Mouse (Mus musculus) olfactory bulb, adult 2 months (tissue): ENCODE results near the gene Myl4. TPM values are rescaled to one million over a fixed set of nuclear protein-coding genes. Genes with fewer than 3 reads are reported as not detected.

Experiments used
- H3K27ac ChIP-seq: fragments of 200-500 bp; 2 replicates; pipeline ENCODE4 v1.5.1; 2012; ENCODE audit warnings: low read depth, low read length; ENCODE audit not compliant: insufficient read depth
- H3K4me1 ChIP-seq: fragments of 200-500 bp; 2 replicates; pipeline ENCODE4 v1.6.1; 2012; ENCODE audit warnings: low read length; ENCODE audit not compliant: control insufficient read depth, insufficient read depth
- H3K4me3 ChIP-seq: fragments of 200-500 bp; 2 replicates; pipeline ENCODE4 v1.5.1; 2012; ENCODE audit warnings: mild to moderate bottlenecking, low read depth, low read length, moderate library complexity; ENCODE audit not compliant: insufficient read depth
- CTCF ChIP-seq: fragments of 200-500 bp; IDR thresholded peaks from 2 replicates; pipeline ENCODE4 v1.5.1; 2012; ENCODE audit warnings: low read depth, mild to moderate bottlenecking, low read length, moderate library complexity; ENCODE audit not compliant: insufficient read depth
- POLR2A ChIP-seq: fragments of 200-500 bp; IDR thresholded peaks from 2 replicates; pipeline ENCODE4 v1.6.1; 2012; ENCODE audit warnings: mild to moderate bottlenecking, low read depth, low read length, moderate library complexity; ENCODE audit not compliant: insufficient read depth
- WGBS: fragments of 180-500 bp; shearing (Covaris S2); methylation state at CpG from one replicate; pipeline ENCODE4 v1.1.7; 2018; 5-methylcytosine and 5-hydroxymethylcytosine counted together
- polyA plus RNA-seq: library from polyadenylated mRNA; stranded (reverse); fragments of >200 nt; gene quantifications from 2 replicates; pipeline ENCODE4 v1.2.4, GENCODE M21; 2012; ENCODE audit warnings: low replicate concordance; ENCODE audit not compliant: missing spikeins, insufficient read depth, insufficient read length

Myl4 gene
- polyA plus RNA-seq, 1 experiment, result not detected

DNA sequence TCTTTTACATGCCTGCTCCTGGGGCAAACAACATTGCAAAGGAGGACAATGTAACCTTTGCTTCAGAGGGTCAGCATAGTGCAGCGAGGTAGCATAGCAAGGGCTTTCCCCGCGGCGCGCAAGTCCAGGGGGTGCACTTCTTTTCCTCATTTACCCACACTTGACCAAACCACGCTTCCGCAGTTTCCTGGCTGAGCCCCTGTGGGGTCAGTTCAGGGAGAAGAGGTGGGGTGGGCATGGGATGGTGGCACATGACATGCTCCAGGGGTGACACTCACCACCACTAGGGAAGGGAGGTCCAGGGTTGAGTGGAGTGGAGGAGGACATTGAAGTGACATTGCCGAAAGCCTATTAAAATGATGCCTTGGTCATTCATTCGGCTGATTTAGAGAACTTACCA is 28.6 kb downstream of the Myl4 start:
- no peaks in the 10 kb centered on the region for H3K4me1 ChIP-seq
- H3K27ac ChIP-seq, result no peak overlapping the region
- TF ChIP-seq CTCF (no peak), POLR2A (no peak)
- 92% methylated on average over 9 of the region's 9 CpGs for WGBS
- H3K4me3 ChIP-seq, result no peak overlapping the region

DNA sequence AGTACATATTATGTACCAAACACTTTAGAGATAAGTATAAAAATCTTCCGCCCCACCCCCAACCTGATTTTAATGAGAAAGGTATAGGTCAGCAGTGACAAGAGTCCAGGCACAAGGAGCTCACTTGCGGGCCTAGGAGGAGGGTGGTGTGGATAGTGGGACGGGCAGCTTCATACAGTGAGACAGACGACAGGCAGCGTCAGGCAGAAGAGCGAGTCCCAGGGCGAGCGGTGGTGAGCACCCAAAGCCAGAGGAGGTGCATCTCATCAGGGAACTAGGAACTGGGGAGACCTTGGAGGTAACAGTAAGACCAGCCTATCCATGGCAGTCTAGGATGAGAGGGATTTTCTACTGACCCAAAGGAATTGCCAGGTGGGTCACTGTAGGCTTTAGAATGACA is 29.1 kb downstream of the Myl4 start:
- Histone ChIP-seq H3K4me3 (no peak overlapping the region), H3K4me1 (no peaks in the 10 kb centered on the region), H3K27ac (no peak overlapping the region)
- WGBS, result 97% methylated on average over 8 of the region's 8 CpGs
- no peak for TF ChIP-seq CTCF
- no peak for TF ChIP-seq POLR2A

DNA sequence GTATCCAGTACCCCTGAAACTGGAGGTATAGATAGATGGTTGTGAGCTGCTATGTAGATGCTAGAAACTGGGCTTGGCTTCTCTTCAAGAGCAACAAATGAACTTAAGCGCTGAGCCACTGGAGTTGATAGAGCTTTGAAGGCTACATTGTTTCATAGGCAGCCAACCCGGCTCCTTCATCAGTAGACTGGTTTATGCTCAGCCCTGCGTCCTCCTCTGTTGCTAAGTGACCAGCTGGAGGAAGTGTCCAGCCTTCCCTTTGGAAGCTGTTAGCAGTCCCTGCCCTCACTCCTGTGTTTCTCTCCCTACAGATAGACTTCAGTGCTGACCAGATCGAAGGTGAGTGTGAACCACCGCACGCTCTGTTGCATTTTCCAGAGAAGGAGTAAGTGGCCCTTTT is 29.6 kb downstream of the Myl4 start:
- WGBS, result 50% methylated on average over 6 of the region's 6 CpGs
- Histone ChIP-seq H3K4me1 (no peaks in the 10 kb centered on the region), H3K4me3 (no peak overlapping the region), H3K27ac (no peak overlapping the region)
- TF ChIP-seq POLR2A (no peak), CTCF (no peak)

DNA sequence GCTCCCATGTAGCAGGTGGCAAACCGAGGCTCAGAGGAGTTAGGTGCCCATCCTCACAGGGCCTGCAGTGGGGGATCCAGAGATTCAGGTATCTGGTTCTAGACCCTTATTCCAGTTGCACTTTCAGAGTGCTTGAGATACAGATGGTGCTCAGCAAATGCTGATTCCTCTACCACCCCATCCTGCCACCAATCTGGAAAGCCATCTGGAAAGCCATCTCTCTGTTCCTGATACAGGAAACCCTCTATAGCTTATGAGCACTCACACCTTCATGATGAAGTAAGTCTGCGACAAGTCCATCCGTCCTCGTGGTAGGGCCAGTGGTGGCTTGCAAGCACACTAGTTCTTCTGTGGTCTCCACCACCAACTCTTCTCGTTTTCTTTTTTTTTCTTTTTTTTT is 30.1 kb downstream of the Myl4 start:
- H3K4me3 ChIP-seq, result no peak overlapping the region
- no peak for TF ChIP-seq POLR2A
- TF ChIP-seq CTCF, result no peak
- H3K4me1 ChIP-seq, result no peaks in the 10 kb centered on the region
- H3K27ac ChIP-seq, result no peak overlapping the region
- 94% methylated on average over 5 of the region's 5 CpGs for WGBS

DNA sequence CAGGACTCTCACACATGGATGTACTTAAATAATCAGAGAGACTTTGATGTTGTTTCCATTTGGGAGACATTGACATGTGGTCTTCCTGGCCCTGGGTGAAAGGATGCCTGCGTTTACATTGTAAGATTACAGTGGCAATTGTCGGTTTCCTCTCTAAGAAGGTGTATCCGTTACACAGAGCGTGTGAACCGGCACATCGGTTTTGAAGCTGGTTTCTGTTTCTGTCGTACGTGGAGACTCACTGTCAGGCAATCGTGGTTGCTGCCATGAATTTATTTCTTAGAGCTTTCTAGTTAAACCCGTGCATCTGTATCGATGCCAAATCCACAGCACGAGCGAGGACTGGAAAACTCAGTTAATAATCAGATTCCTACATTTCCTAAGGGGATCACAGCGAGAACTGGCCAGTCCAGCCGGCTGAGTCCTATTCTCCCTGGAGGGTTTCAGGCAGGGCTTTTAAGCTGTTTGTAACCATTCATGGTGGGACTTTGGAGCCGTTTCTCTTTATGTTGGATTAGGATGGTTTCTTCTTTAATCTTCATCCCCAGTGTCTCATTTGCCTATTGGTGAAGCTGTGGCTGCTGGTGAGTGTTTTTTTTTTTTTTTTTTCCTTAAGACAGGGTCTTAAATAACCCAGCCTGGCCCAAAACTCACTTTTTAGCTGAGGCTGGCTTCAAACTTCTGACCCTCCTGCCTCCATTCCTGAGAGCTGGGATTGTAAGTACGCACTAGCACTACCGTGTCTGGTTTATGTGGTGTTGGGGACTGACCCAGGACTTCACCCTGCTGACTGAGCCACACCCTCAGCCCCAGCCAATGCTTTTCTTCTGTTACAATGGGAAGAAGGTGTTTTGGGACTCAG is 31.2 kb downstream of the Myl4 start:
- TF ChIP-seq POLR2A (no peak), CTCF (no peak)
- Histone ChIP-seq H3K4me1 (no peaks in the 10 kb centered on the region), H3K27ac (no peak overlapping the region), H3K4me3 (no peak overlapping the region)
- 44% methylated on average over 18 of the region's 18 CpGs for WGBS

DNA sequence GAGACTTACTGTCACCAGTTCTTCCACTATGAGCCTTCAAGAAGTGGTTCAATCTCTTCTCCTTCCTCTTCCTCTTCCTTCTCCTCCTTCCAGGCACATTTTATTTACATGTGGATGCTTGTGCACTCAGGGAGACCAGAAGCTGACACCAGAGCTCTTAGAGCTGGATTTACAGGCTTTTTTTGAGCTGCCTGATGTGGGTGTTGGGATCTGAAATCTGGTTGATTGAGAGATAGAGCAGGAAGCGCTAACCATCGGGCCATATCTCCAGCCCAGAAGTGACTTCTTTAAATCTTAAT is 31.8 kb downstream of the Myl4 start:
- H3K27ac ChIP-seq, result no peak overlapping the region
- 90% methylated on average over 2 of the region's 2 CpGs for WGBS
- H3K4me1 ChIP-seq, result no peaks in the 10 kb centered on the region
- H3K4me3 ChIP-seq, result no peak overlapping the region
- TF ChIP-seq CTCF (no peak), POLR2A (no peak)

DNA sequence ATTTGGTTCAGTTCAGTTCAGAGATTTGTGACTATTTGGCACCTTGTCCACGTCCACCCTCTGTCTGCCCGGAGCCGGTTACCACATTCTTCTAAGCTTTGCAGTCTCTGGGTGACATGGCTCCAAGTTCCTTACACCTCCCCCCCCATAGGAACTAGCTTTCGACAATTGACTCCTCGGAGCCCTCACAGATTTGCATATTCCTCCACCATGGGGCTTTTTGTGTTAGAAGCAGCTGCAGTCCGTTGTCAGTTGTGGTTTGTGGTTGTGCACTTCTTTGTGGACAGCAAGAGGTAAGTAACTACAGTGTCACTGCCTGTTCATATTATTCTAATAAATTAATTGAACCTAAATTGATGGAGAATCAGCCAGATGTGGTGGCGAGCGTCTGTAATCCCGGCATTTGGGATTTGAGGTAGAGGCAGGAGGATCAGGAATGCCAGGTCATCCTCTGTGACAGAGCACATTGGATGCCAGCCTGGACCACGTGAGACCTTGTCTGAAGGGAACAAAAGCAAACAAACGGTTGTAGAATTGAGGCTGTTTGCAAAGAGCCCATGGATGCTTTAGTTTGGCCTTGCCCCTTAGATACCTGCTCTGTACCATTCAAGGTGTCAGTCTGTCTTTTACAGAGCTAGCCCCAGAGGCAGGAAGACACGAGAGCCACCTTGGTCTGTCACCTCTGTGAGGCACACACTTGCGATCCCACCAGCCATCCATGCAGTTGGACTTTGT is 32.3 kb downstream of the Myl4 start:
- Histone ChIP-seq H3K4me1 (no peaks in the 10 kb centered on the region), H3K4me3 (no peak overlapping the region), H3K27ac (no peak overlapping the region)
- WGBS, result 71% methylated on average over 13 of the region's 13 CpGs
- TF ChIP-seq CTCF, result no peak
- no peak for TF ChIP-seq POLR2A

DNA sequence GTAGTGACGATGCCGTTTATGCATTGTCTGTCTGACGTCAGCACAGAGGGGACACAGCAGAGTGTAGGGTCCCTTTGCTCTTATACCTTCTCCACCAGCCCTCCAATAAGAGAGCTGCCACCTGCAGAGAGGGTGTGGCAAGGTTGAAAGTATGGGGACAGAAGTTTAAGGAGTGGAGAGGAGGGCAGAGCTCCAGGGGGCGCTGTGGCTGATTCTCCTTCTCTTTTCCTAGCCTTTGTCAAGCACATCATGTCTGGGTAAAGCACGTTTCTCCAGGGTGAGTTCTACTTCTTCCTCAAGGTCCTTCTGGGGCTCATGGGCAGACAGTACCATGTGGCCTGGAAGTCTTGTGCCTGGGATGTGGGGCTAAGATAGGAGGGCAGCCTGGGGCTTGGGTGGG is 35.0 kb downstream of the Myl4 start:
- H3K4me3 ChIP-seq, result no peak overlapping the region
- no peaks in the 10 kb centered on the region for H3K4me1 ChIP-seq
- H3K27ac ChIP-seq, result no peak overlapping the region
- TF ChIP-seq POLR2A, result no peak
- no peak for TF ChIP-seq CTCF
- WGBS, result 85% methylated on average over 5 of the region's 5 CpGs

DNA sequence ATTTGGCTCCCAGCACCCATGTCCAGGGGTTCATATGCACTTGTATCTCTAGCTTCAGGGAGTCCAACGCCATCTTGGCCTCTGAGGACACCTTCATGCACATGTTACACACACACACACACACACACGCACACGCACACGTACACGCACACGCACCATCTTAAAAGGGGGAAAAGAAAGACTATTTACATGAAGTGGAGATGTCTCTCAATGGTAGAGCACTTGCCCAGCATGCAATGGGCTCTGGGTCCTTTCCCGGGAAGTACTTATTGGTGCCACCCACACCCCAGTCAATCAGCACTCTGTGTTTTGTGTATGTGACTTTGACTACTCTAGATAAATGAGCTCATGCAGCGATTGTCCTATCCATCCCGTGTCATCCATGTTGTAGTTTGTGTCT is 37.4 kb downstream of the Myl4 start:
- H3K4me3 ChIP-seq, result no peak overlapping the region
- no peak overlapping the region for H3K27ac ChIP-seq
- WGBS, result 94% methylated on average over 9 of the region's 9 CpGs

More for the DNA sequence above, 37.4 kb downstream of the Myl4 start:
- no peak for TF ChIP-seq CTCF
- TF ChIP-seq POLR2A, result no peak
- H3K4me1 ChIP-seq, result no peaks in the 10 kb centered on the region
